Mouse (Mus musculus) megakaryocyte, embryonic 14.5 days (primary cell): ENCODE data around the gene Pex26. TPM values are rescaled to one million over a fixed set of nuclear protein-coding genes. Genes with fewer than 3 reads are reported as not detected.

ENCODE experiments used
- H3K27me3 ChIP-seq: replicated peaks from 2 replicates; pipeline ENCODE3; 2012; ENCODE audit warnings: inconsistent platforms
- H3K36me3 ChIP-seq: replicated peaks from 2 replicates; pipeline ENCODE3; 2012; ENCODE audit warnings: low read length, inconsistent platforms, mixed read lengths
- H3K4me1 ChIP-seq: 2 replicates; pipeline ENCODE4 v1.6.1; 2012; ENCODE audit warnings: inconsistent platforms
- H3K4me3 ChIP-seq: replicated peaks from 2 replicates; pipeline ENCODE3; 2012; ENCODE audit warnings: moderate library complexity, mild to moderate bottlenecking, inconsistent platforms
- H3K9me3 ChIP-seq: 2 replicates; pipeline ENCODE4 v1.6.1; 2012; ENCODE audit warnings: inconsistent platforms
- FLI1 ChIP-seq: IDR thresholded peaks from 2 replicates; pipeline ENCODE4 v1.6.1; 2012; ENCODE audit warnings: low read length, inconsistent platforms, mixed read lengths
- GATA1 ChIP-seq: IDR thresholded peaks from 3 replicates; pipeline ENCODE4 v1.6.1; 2012; ENCODE audit warnings: mixed read lengths, low read length, inconsistent platforms, borderline replicate concordance
- polyA plus RNA-seq: library from polyadenylated mRNA; stranded (reverse); fragments of >175 nt; gene quantifications from 2 replicates; pipeline ENCODE4 v1.2.3, GENCODE M21; 2012; ENCODE audit warnings: low replicate concordance; ENCODE audit not compliant: insufficient read depth

The Pex26 gene
- polyA plus RNA-seq, 1 experiment, result 3.6 TPM

GRCm38 (mm10) chr6:121224993-121225392, 41.5 kb downstream of the Pex26 start:
- peaks cover 96% of the 10 kb centered on the region for H3K36me3 ChIP-seq
- TF ChIP-seq FLI1 (no peak), GATA1 (no peak)
- H3K4me1 ChIP-seq, result peaks cover 99% of the 10 kb centered on the region
- H3K9me3 ChIP-seq, result no peaks in the 10 kb centered on the region; the same call in 1 of the 2 replicates
- peak overlapping the region; percentile 89 for H3K4me3 ChIP-seq
- no peaks in the 10 kb centered on the region for H3K27me3 ChIP-seq

DNA sequence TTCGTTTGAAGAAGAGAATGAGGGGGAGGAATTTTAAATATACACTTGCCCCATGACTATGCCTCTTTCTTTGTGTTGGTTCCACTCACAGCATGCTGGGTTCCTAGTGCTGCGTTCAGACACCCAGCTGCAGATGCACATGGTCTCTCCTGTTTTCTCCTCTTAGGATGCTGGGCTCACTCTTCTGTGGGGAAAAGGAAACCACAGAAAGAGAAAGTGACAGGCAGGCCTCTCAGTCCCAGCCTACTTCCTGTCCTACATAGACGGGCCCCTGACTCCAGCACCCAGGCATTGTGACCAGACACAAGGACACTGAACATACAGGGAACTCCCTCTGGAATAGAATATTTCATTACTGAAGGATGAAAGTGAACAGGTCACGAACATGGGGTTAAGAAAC, 42.6 kb downstream of the Pex26 start:
- Histone ChIP-seq H3K9me3 (no peaks in the 10 kb centered on the region; the same call in 1 of the 2 replicates), H3K27me3 (no peaks in the 10 kb centered on the region), H3K4me3 (peak overlapping the region; percentile 89), H3K4me1 (peaks cover 97% of the 10 kb centered on the region), H3K36me3 (peaks cover 87% of the 10 kb centered on the region)
- 0 out of 2 replicates have a peak, but pooled peaks have one; percentile 31 for TF ChIP-seq FLI1
- TF ChIP-seq GATA1, result no peak

- H3K4me1 ChIP-seq, result peaks cover 97% of the 10 kb centered on the region
- H3K4me3 ChIP-seq, result peak overlapping the region; percentile 89
- no peaks in the 10 kb centered on the region for H3K27me3 ChIP-seq
- peaks cover 86% of the 10 kb centered on the region for H3K36me3 ChIP-seq
- TF ChIP-seq GATA1 (no peak), FLI1 (no peak)
- no peaks in the 10 kb centered on the region; the same call in 1 of the 2 replicates for H3K9me3 ChIP-seq
Observed at GRCm38 (mm10) chr6:121226744-121227143, 43.3 kb downstream of the Pex26 start.

GRCm38 (mm10) chr6:121228421-121228820, 45.0 kb downstream of the Pex26 start:
- Histone ChIP-seq H3K9me3 (no peaks in the 10 kb centered on the region; the same call in 1 of the 2 replicates), H3K36me3 (peaks cover 84% of the 10 kb centered on the region), H3K27me3 (no peaks in the 10 kb centered on the region), H3K4me3 (no peak overlapping the region), H3K4me1 (peaks cover 97% of the 10 kb centered on the region)
- no peak for TF ChIP-seq FLI1
- no peak for TF ChIP-seq GATA1

DNA sequence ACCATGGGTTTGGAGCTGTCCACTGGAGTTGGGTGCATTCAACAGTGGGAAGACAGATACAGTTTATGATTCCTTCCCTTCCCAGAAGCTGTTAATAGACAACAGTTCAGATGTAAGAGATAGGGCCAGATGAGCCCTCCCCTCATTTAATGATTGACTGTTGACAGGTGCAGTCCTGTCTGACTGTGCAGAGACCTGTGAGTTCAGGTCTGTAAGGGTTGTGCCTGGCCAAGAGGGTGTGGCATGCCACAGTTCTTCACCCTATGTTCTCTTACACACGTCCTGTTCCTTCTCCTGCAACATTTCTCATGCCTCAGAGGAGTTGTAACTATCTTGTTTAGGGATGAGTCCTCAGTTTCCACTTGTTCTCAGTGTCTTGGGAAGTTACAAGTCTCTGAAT, 49.2 kb downstream of the Pex26 start:
- no peaks in the 10 kb centered on the region for H3K27me3 ChIP-seq
- TF ChIP-seq GATA1 (no peak), FLI1 (no peak)
- H3K4me1 ChIP-seq, result peaks cover 84% of the 10 kb centered on the region
- H3K9me3 ChIP-seq, result no peaks in the 10 kb centered on the region; the same call in 1 of the 2 replicates
- peaks cover 58% of the 10 kb centered on the region for H3K36me3 ChIP-seq
- no peak overlapping the region for H3K4me3 ChIP-seq

DNA sequence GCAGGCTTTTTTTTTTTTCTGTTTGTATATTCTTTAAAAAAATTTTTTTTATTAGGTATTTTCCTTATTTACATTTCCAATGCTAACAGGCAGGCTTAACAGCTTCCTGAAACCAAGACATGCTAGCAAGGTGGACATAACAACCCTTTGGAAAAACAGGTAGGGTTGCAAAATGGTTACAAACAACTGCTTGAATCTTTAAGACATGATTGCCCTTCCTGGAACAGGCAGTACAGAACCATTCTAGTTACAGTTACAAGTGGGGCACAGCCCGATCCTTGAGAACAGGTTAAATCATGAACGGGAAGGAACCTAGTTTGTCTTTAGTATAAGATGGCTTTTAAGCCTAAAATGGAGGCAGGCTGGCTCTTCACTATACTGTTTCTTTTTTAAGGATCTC, 52.9 kb downstream of the Pex26 start:
- H3K9me3 ChIP-seq, result no peaks in the 10 kb centered on the region
- H3K4me3 ChIP-seq, result no peak overlapping the region
- H3K27me3 ChIP-seq, result no peaks in the 10 kb centered on the region
- TF ChIP-seq FLI1, result no peak
- no peak for TF ChIP-seq GATA1
- H3K4me1 ChIP-seq, result peaks cover 83% of the 10 kb centered on the region
- peaks cover 33% of the 10 kb centered on the region for H3K36me3 ChIP-seq

- peaks cover 24% of the 10 kb centered on the region for H3K36me3 ChIP-seq
- no peak overlapping the region for H3K4me3 ChIP-seq
- H3K27me3 ChIP-seq, result no peaks in the 10 kb centered on the region
- no peaks in the 10 kb centered on the region for H3K9me3 ChIP-seq
- TF ChIP-seq FLI1 (no peak), GATA1 (no peak)
- peaks cover 83% of the 10 kb centered on the region for H3K4me1 ChIP-seq
Observed at GRCm38 (mm10) chr6:121238209-121238608, 54.7 kb downstream of the Pex26 start.

- H3K36me3 ChIP-seq, result peaks cover 22% of the 10 kb centered on the region
- TF ChIP-seq GATA1, result no peak
- TF ChIP-seq FLI1, result no peak
- H3K9me3 ChIP-seq, result no peaks in the 10 kb centered on the region
- peaks cover 82% of the 10 kb centered on the region for H3K4me1 ChIP-seq
- no peaks in the 10 kb centered on the region for H3K27me3 ChIP-seq
- H3K4me3 ChIP-seq, result peak overlapping the region; percentile 78
Observed at GRCm38 (mm10) chr6:121241780-121242179, 58.3 kb downstream of the Pex26 start.

DNA sequence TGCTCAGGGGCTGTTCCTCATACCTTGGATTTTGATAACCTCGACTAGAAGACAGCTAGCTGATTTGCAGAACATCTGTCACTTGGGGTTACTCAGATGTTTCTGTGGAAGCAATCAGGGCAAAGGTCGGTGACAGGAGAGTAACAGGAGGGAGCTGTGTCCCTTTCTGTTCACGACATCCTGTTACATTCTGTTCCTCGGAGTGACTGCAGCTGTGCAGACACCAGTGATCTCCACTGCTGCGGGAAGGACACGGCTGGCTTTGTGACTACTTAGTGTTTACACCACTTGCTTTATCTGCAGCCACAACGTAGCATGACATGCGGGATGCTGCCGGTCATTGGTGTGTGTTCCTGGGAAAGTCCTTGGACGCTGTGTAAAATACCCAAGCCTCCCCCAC, 59.7 kb downstream of the Pex26 start:
- peaks cover 20% of the 10 kb centered on the region for H3K36me3 ChIP-seq
- peak overlapping the region; percentile 70 for H3K4me3 ChIP-seq
- H3K4me1 ChIP-seq, result peaks cover 88% of the 10 kb centered on the region
- H3K9me3 ChIP-seq, result no peaks in the 10 kb centered on the region
- TF ChIP-seq FLI1 (no peak), GATA1 (no peak)
- H3K27me3 ChIP-seq, result no peaks in the 10 kb centered on the region

DNA sequence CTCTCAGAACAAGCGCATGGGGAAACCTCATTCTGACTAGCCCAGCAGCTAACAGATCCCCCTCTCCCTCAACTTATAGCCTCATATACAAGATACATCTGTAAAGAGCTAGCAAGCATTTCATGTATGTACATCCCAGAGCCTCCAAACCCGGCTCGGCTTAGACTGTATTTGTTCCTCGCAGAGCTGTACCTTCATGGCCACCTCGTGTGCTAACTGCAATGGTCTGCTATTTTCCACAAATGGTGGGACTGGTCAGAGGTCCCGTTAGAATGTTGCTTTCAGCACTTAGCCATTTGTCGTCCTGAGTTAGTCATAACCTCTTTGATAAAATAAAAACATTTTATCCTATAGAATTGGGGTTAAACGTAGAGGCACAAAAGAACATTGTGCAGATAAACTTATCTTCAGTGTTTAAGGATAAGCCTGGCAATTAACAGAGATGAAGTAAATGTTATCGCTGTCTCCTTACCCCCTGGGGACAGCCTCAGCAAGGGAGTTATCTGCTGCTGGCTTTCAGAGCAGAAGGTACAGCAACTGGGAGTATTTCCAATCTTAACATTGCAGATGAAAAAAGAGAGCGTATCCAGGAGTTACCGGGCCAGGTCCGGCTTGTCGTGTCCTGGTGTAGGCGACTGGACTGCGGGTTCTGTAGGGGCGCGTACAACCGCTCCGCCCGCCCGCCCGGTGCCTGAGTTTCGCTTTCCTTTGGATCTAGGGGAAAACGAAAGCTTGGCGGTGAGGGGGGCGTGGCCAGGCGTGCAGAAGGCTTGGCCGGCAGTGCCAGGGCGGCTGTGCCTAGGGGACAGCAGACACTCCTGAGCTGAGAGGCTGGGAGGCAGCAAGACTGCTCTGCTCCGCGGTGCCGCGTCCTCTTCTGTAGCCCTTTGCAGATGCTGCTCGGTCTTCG, 61.9 kb downstream of the Pex26 start, which contains the start of gene Usp18:
TSS of gene Usp18 (plus strand) at position 780 of the 910 bp plus-strand sequence.
- Histone ChIP-seq H3K4me1 (peaks cover 89% of the 10 kb centered on the region), H3K36me3 (peaks cover 29% of the 10 kb centered on the region), H3K27me3 (no peaks in the 10 kb centered on the region), H3K9me3 (no peaks in the 10 kb centered on the region), H3K4me3 (peak within 1 kb of the TSS; percentile 96)
- TF ChIP-seq FLI1 (no peak), GATA1 (no peak)

DNA sequence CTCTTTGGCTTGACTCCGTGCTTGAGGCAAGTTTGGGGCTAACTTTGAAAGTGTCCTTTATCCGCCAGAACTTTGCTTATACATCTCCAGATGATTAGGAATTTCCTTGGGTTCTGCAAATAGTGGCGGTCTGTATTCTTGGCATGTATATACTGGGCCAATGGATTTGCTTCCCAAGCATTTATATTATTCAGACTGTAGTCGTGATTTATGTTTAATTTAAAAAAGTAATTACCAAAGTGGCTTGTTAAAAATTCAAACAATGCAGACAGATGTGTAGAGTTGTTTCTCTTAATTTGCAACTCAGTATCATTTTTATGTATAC, 62.5 kb downstream of the Pex26 start:
- Histone ChIP-seq H3K4me3 (peak overlapping the region; percentile 96), H3K4me1 (peaks cover 89% of the 10 kb centered on the region), H3K27me3 (no peaks in the 10 kb centered on the region), H3K9me3 (no peaks in the 10 kb centered on the region), H3K36me3 (peaks cover 33% of the 10 kb centered on the region)
- TF ChIP-seq GATA1 (no peak), FLI1 (no peak)

Other genes with a start within 250 kb of the Pex26 start
- gene Mical3, start 52.7 kb upstream of the Pex26 start, polyA plus RNA-seq, result 17.8 and 21.9 TPM in 2 replicates
- gene Tuba8, start 27.0 kb downstream of the Pex26 start, polyA plus RNA-seq, result 75.1 and 120 TPM in 2 replicates
- gene Usp18, start 62.2 kb downstream of the Pex26 start, polyA plus RNA-seq, result 1.2 TPM in 1 of 2 replicates, not detected in the other
- 2.5 TPM in 1 of 2 replicates, not detected in the other for gene Slc6a13, start 116.6 kb downstream of the Pex26 start, polyA plus RNA-seq
- not detected in 2 replicates for gene Slc6a12, start 159.4 kb downstream of the Pex26 start, polyA plus RNA-seq